Mouse (Mus musculus) midbrain, embryonic 16.5 days (tissue): ENCODE data around the gene Mgat4c. TPM values are rescaled to one million over a fixed set of nuclear protein-coding genes. Genes with fewer than 3 reads are reported as not detected.

Experiments
- ATAC-seq: fragments of 200-750 bp; cut with Nextera tagmentation; 2 replicates; pipeline ENCODE4 v1.8.0; 2017; ENCODE audit warnings: moderate TSS enrichment
- H3K27ac ChIP-seq: fragments of 300-500 bp; sonication (generic); 2 replicates; pipeline ENCODE4 v1.5.1; 2014; ENCODE audit warnings: mild to moderate bottlenecking, low read length, mixed read lengths
- H3K27me3 ChIP-seq: fragments of 300-500 bp; sonication (generic); 2 replicates; pipeline ENCODE4 v1.6.1; 2014; ENCODE audit warnings: low read depth, low read length, mixed read lengths; ENCODE audit not compliant: control insufficient read depth, insufficient read depth
- H3K36me3 ChIP-seq: fragments of 300-500 bp; sonication (generic); 2 replicates; pipeline ENCODE4 v1.6.1; 2014; ENCODE audit warnings: mild to moderate bottlenecking, low read length, moderate library complexity, mixed read lengths; ENCODE audit not compliant: control insufficient read depth, insufficient read depth
- H3K4me1 ChIP-seq: fragments of 300-500 bp; sonication (generic); 2 replicates; pipeline ENCODE4 v1.6.1; 2014; ENCODE audit warnings: mild to moderate bottlenecking, low read length, mixed read lengths; ENCODE audit not compliant: control insufficient read depth, insufficient read depth
- H3K4me2 ChIP-seq: fragments of 300-500 bp; sonication (generic); 2 replicates; pipeline ENCODE4 v1.6.1; 2014; ENCODE audit warnings: mild to moderate bottlenecking, low read length, mixed read lengths
- H3K4me3 ChIP-seq: fragments of 300-500 bp; sonication (generic); 2 replicates; pipeline ENCODE4 v1.5.1; 2014; ENCODE audit warnings: low read depth, mild to moderate bottlenecking, low read length, moderate library complexity, mixed read lengths
- H3K9ac ChIP-seq: fragments of 300-500 bp; sonication (generic); 2 replicates; pipeline ENCODE4 v1.6.1; 2014; ENCODE audit warnings: low read depth, low read length, mixed read lengths
- H3K9me3 ChIP-seq: fragments of 300-500 bp; sonication (generic); replicated peaks from 2 replicates; pipeline ENCODE4 v1.6.1; 2014; ENCODE audit warnings: mild to moderate bottlenecking, low read length, mixed read lengths; ENCODE audit not compliant: control insufficient read depth, poor library complexity, severe bottlenecking
- WGBS: fragments of 180-500 bp; shearing (Covaris S2); extraction: QIAGEN DNeasy Blood & Tissue Kit; methylation state at CpG from one replicate; pipeline ENCODE4 v1.1.7; 2014; 5-methylcytosine and 5-hydroxymethylcytosine counted together
- polyA plus RNA-seq: library from polyadenylated mRNA; unstranded; fragments of >200 nt; fragmentation: Nextera tagmentation; extraction: Ambion mirVana; gene quantifications from 2 replicates; pipeline ENCODE4 v1.2.1, GENCODE M21; 2015

Mgat4c gene
- polyA plus RNA-seq: 69.1 and 72.5 TPM in 2 replicates

- H3K4me3 ChIP-seq: peak within 1 kb of the TSS; percentile 34
Observed at GRCm38 (mm10) chr10:101681437-101681912, at the start of gene Mgat4c. TSS of gene Mgat4c (plus strand) at chr10:101681487.

GRCm38 (mm10) chr10:101635266-101635665, 46.0 kb upstream of the Mgat4c start:
- Histone ChIP-seq H3K4me2 (no peak overlapping the region), H3K4me1 (no peaks in the 10 kb centered on the region), H3K27me3 (no peaks in the 10 kb centered on the region), H3K36me3 (no peaks in the 10 kb centered on the region), H3K27ac (no peak overlapping the region), H3K9ac (no peak overlapping the region), H3K9me3 (no peaks in the 10 kb centered on the region), H3K4me3 (no peak overlapping the region)
- 83% methylated on average over 6 of the region's 6 CpGs for whole genome bisulfite sequencing
- no peak for ATAC-seq

More at GRCm38 (mm10) chr10:101681437-101681912, at the start of gene Mgat4c:
- Histone ChIP-seq H3K36me3 (no peaks in the 10 kb centered on the region), H3K27me3 (no peaks in the 10 kb centered on the region), H3K4me1 (no peaks in the 10 kb centered on the region), H3K4me2 (peak within 1 kb of the TSS; percentile 31), H3K27ac (peak within 1 kb of the TSS; percentile 74), H3K9ac (peak within 1 kb of the TSS; percentile 47), H3K9me3 (no peaks in the 10 kb centered on the region)
- WGBS: 29% methylated on average over 6 of the region's 6 CpGs
- peak; percentile 90 for ATAC-seq

- WGBS: 75% methylated on average over 2 of the region's 2 CpGs
- Histone ChIP-seq H3K27me3 (no peaks in the 10 kb centered on the region), H3K4me2 (no peak overlapping the region), H3K4me1 (no peaks in the 10 kb centered on the region), H3K27ac (no peak overlapping the region), H3K36me3 (no peaks in the 10 kb centered on the region), H3K9ac (no peak overlapping the region), H3K9me3 (no peaks in the 10 kb centered on the region), H3K4me3 (no peak overlapping the region)
- no peak for ATAC-seq
Observed at GRCm38 (mm10) chr10:101641048-101641447, 40.2 kb upstream of the Mgat4c start.

DNA sequence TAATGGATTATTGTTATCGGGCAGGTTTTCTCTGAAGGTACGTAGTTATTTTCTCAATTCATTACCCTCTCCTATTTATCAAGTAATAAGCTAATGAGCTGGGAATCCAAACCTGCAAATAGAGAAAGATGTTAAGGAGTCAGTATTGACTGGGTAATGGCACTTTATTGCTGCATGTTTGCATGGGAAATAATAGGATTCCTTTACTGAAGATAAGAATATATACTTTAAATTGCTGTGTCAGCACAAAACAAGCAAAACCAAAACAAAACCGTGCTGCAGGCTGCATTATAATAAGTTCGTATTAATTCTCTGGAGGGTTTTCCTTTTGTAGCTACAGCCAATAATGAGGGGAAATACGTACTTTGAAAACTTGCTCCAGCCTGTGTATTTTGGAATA, 627 bp downstream of the Mgat4c start:
- Histone ChIP-seq H3K36me3 (no peaks in the 10 kb centered on the region), H3K27me3 (no peaks in the 10 kb centered on the region), H3K27ac (peak overlapping the region; percentile 74), H3K4me1 (no peaks in the 10 kb centered on the region), H3K4me3 (peak overlapping the region; percentile 34), H3K9me3 (no peaks in the 10 kb centered on the region), H3K9ac (peak overlapping the region; percentile 47), H3K4me2 (peak overlapping the region; percentile 31)
- 44% methylated on average over 5 of the region's 5 CpGs for WGBS
- peak; percentile 64 for ATAC-seq

DNA sequence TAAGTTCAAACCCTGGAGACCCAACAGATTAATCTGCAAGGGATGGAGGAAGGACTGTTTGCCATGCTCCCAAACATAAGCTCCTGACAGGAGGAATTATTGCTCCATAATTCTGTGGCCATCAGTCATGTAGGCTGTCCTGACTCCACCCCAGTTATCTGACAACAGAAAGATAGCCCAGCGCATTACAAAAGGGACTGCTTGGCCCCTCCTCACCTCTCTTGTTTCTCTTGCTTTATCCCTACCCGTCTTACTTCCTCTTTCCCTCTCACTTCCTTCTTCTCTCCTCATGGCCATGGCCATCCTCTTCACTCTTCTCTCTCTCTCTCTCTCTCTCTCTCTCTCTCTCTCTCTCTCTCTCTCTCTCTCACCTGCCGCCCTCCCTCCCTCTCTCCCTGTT, 80.5 kb downstream of the Mgat4c start:
- no peak overlapping the region for H3K27ac ChIP-seq
- 94% methylated on average over 3 of the region's 3 CpGs for WGBS
- no peak overlapping the region for H3K4me3 ChIP-seq
- H3K9me3 ChIP-seq: no peaks in the 10 kb centered on the region
- no peak overlapping the region for H3K9ac ChIP-seq
- no peak overlapping the region for H3K4me2 ChIP-seq
- H3K27me3 ChIP-seq: no peaks in the 10 kb centered on the region
- H3K4me1 ChIP-seq: no peaks in the 10 kb centered on the region
- no peak for ATAC-seq
- H3K36me3 ChIP-seq: no peaks in the 10 kb centered on the region

DNA sequence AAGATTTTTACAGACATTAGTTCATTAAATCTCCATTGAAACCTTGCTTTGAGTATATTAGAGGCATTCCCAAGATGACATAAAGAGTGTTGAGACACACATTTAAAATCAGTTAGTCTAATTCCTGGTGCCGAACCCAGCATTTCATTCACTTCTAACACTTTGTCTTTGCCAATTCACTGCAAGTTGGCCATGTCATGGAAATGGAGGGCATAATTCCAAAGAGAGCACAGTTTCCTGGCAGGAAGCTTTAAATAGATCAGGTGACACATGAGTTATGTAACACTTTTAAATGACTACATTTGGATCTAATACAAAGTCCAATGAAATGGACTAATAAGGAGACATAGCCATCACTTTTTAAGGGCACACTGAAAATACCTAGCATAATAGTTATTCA, 89.4 kb downstream of the Mgat4c start:
- Histone ChIP-seq H3K4me3 (no peak overlapping the region), H3K36me3 (no peaks in the 10 kb centered on the region), H3K4me1 (no peaks in the 10 kb centered on the region), H3K27ac (no peak overlapping the region), H3K27me3 (no peaks in the 10 kb centered on the region), H3K4me2 (no peak overlapping the region), H3K9ac (no peak overlapping the region), H3K9me3 (no peaks in the 10 kb centered on the region)
- 87% methylated on average over 1 of the region's 1 CpGs for WGBS
- no peak for ATAC-seq

DNA sequence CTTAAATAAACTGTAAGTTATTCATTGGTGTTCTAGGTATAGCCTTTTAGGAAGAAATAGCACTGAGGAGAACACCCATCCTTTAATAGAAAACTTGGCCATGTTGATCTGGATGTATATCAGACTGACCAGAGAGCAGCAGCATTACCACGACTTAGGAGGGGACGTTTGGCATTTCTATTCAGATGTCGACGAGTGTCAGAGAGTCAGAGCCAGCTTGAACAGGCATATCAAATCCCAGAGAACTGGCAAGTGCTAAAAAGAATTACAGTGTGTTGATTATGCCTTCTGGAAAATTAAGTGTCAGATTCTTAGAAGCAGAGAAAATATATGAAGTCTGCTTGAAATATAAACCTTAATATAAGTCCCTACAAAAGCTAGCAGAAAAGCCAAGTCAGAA, 89.9 kb downstream of the Mgat4c start:
- H3K4me1 ChIP-seq: no peaks in the 10 kb centered on the region
- no peaks in the 10 kb centered on the region for H3K27me3 ChIP-seq
- no peak overlapping the region for H3K4me2 ChIP-seq
- WGBS: 67% methylated on average over 4 of the region's 4 CpGs
- H3K36me3 ChIP-seq: no peaks in the 10 kb centered on the region
- ATAC-seq: no peak
- no peak overlapping the region for H3K27ac ChIP-seq
- no peak overlapping the region for H3K9ac ChIP-seq
- no peak overlapping the region for H3K4me3 ChIP-seq
- H3K9me3 ChIP-seq: no peaks in the 10 kb centered on the region

DNA sequence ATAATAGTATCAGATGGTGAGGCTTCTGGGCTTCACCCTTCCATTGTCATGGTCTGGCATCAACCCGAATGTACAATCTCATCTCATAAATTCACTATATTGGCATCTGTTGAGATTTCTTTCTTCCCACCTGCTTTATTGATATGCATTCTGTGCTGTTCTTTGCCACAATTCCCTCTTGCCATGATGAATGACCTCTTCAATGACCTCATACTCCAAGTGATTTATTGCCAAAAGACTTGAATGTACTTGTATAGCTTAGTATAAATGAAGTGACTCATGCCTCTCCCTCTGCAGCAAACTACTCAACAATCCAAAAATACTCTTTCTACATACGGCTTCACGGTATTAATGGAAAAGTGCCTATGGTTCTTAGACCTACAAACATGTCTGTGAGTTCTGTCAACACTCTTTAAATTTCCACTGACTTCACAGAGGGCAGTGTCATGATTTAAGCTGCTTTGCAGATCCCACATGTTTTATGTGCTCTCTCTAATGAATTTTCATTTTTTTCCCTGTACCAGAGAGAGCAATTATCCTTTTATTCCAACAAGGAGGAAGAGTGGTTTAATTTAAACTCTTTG, 102.0 kb downstream of the Mgat4c start:
- Histone ChIP-seq H3K36me3 (no peaks in the 10 kb centered on the region), H3K9me3 (no peaks in the 10 kb centered on the region), H3K4me2 (no peak overlapping the region), H3K4me1 (no peaks in the 10 kb centered on the region), H3K27ac (no peak overlapping the region), H3K4me3 (no peak overlapping the region), H3K9ac (no peak overlapping the region), H3K27me3 (no peaks in the 10 kb centered on the region)
- no peak for ATAC-seq
- WGBS: 80% methylated on average over 3 of the region's 3 CpGs

DNA sequence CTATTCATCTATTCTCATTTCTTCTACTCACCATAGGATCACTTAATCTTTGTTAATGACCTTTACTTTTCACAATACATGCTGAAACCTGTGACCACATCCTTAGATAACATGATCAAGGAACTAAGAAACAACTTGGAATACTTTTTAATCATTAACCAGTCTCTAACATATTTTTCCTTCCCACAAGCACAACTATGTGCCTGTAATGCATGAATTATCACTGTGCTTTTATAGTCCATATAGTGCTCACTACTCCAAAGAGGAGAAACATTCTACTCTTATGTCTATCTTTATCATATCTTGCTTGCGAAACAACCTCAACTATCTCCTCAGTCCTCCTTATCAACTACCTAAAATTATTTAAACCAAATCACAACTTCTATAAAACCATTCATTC, 114.2 kb downstream of the Mgat4c start:
- 94% methylated on average over 1 of the region's 1 CpGs for WGBS
- ATAC-seq: no peak
- no peaks in the 10 kb centered on the region for H3K27me3 ChIP-seq
- no peaks in the 10 kb centered on the region for H3K4me1 ChIP-seq
- no peaks in the 10 kb centered on the region for H3K9me3 ChIP-seq
- no peak overlapping the region for H3K4me2 ChIP-seq
- H3K27ac ChIP-seq: no peak overlapping the region
- H3K4me3 ChIP-seq: no peak overlapping the region
- H3K36me3 ChIP-seq: no peaks in the 10 kb centered on the region
- H3K9ac ChIP-seq: no peak overlapping the region
